Mouse (Mus musculus) megakaryocyte, embryonic 14.5 days (primary cell): ENCODE measurements around the gene Ttc3.

Experiments
- FLI1 ChIP-seq: IDR thresholded peaks from 2 replicates; pipeline ENCODE4 v1.6.1; 2012; ENCODE audit warnings: low read length, inconsistent platforms, mixed read lengths
- GATA1 ChIP-seq: IDR thresholded peaks from 3 replicates; pipeline ENCODE4 v1.6.1; 2012; ENCODE audit warnings: mixed read lengths, low read length, inconsistent platforms, borderline replicate concordance

- TF ChIP-seq GATA1, result no peak
- TF ChIP-seq FLI1, result no peak
Measured at GRCm38 (mm10) chr16:94328881-94329867, 41.2 kb upstream of the Ttc3 start.
